Mouse (Mus musculus): Measurements from ENCODE around the gene Gm45618.
"Not testable (repeated sequence)": the region's sequence is repeated elsewhere in the genome, so short reads cannot be mapped to it uniquely, and the experiment has no call there.

The Gm45618 gene

DNA sequence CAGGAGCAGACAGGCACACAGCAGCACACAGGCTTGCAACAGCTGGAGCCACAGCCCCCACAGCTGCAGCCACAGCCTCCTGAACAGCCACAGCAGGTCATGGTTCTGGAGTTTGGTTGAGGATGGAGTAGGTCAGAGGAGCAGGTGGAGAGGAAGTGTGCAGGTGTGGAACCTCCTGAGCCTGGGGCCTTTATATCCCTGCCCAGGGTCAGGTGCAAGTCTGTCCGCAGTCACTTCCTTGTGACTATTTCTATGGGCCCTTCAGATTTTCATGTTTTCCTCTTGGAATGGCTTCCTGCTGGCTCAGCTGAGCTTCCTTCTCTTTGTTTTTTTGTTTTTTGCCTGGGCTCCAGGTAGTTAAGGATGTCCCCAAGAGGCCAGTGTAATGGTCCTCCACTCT is at the start of gene Gm45618:
TSS of gene Gm45618 (minus strand) at position 101 of the 400 bp plus-strand sequence.
- DNase-seq: not testable (repeated sequence)

DNA sequence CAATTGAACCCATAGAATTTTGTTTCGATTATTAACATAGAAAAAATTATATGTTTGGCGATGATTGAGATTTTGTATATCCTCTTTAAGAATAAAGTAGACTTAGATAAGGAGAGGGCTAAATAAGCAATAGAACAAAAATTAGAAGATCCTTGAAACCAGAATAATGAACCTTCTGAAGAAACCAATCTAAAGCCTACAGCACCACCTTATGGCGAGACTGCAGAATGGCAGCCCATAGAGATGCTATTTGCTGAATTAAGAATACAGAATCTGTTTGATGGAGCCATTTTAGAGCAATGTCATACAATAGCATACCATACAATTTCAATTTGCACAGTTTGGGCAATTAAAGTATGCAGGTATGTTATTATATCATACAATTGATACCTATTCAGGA is 49.3 kb upstream of the Gm45618 start:
- DNase-seq: no peak

DNA sequence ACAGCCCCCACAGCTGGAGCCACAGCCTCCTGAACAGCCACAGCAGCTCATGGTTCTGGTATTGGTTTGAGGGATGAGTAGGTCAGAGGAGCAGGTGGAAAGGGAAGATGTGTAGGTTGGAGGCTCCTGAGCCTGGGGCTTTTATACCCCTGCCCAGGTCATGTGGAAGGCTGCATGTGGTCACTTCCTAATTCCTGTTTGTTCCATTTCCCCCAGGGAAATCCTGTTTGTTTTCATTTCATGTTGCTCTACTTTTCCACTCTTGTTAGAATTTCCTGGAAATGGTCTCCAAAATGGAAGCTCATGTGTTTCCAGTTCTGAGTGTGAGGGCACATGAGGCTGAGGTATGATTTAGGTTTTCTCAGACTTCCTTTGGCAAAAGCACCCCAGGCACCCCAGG is 45.1 kb upstream of the Gm45618 start, which contains the start of gene Gm4553:
TSS of gene Gm4553 (minus strand) at position 101 of the 400 bp plus-strand sequence.
- DNase-seq: not testable (repeated sequence)

DNA sequence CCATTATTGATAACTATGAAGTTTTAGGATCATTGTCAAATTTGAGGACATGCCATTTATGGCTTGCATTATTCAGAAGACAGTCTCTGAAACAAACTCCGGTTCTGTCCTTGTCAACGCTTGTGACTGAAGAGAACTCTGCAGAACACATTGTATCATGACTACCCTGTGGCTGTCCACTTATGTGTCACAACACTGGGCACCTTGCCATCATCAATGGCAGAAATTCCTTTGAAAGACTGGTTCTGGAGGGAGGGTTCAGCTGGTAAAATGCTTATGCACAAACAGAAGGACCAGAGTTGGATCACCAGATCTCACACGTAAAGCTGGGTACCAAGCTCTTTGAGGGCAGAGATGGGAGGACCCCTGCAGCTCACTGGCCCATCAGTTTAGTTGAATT is 38.8 kb upstream of the Gm45618 start:
- DNase-seq: no peak

DNA sequence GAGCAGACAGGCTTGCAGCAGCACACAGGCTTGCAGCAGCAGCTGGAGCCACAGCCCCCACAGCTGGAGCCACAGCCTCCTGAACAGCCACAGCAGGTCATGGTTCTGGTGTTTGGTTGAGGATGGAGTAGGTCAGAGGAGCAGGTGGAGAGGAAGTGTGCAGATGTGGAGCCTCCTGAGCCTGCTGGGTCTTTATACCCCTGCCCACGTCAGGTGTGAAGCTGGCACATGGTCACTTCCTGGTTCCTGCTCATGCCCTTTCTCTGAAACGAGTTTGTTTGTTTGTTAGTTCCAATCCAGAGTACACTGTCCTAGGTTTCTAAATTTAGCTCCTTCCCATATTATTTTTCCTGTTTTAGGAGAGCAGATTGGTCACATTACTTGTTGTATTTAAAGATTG is 36.5 kb upstream of the Gm45618 start, which contains the start of gene Gm29735:
TSS of gene Gm29735 (minus strand) at position 101 of the 400 bp plus-strand sequence.
- not testable (repeated sequence) for DNase-seq

DNA sequence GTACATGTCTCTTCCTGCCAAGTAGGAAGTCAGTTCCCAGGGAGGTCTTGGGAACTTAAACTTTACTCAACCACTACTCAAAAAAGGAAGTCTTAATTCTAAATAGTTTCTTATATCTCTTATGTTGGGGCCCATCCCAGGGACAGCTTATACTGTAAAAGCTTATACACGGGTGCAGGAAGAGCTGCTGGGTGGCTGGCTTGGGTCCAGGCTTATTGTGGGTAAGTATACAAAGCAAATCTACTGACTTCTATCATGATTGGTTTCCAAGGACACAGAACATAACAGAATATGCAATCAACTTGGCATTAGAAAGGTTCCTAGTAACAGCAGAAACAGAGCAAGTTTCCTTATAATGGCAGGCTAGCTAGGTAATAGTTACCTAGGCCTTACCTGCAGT is 34.8 kb upstream of the Gm45618 start:
- DNase-seq: no peak

DNA sequence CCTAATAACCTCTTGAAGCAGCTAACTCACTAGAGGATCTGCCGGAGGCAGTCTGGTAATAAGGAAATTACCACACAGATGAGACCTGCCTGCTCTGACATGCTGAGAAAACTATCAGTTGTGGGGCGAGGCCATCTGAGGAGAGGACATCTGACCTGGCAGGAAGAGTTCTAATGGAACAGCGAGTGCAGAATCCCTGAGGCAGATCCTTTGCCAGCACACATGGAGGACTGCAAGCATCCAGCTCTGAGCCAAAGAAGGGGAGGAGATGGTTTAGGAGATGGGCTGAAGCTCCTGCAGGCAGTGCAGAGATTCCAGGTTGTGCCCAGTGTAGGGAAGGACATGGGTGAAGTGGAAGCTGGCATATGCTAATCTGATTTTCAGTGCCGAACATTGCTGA is 31.7 kb upstream of the Gm45618 start:
- DNase-seq: no peak

DNA sequence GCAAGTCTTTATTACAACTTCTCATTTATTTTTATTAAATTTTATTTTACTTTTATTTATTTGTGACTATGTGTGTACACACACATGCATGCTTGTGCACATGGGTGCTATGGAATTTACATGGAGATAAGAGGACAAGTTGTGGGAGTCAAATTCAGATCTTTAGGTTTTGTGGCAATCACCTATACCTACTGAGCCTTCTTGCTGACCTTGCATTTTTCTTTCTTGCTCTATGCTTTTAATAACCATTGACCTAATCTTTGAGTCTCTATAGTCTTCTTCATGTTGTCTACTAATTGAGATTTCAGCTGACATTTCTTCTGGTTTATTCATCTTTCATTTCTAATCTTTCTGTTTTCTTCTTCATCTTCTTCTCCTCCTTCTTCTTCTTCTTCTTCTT is 28.1 kb upstream of the Gm45618 start:
- no peak for DNase-seq

DNA sequence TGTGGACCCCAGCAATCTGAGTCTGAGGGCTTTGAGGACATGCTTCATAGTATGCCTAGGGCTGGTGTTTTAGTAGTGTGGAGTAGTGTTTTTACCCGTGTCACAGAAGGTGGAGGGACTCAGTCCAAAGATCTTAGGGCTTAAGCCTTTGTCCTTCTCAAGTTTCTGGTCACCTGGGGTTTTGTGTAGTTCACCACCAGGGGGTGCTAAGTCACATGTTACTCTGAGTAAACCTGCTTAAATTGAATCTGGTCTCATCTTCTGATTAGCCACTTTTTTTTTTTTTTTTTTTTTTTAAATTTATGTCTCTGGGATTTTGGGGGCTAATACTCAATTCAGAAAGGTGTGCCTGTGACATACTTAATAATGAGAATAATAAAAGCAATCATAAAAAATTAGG is 25.5 kb upstream of the Gm45618 start:
- peak in 1 of 2 experiments; percentile 13 for DNase-seq

DNA sequence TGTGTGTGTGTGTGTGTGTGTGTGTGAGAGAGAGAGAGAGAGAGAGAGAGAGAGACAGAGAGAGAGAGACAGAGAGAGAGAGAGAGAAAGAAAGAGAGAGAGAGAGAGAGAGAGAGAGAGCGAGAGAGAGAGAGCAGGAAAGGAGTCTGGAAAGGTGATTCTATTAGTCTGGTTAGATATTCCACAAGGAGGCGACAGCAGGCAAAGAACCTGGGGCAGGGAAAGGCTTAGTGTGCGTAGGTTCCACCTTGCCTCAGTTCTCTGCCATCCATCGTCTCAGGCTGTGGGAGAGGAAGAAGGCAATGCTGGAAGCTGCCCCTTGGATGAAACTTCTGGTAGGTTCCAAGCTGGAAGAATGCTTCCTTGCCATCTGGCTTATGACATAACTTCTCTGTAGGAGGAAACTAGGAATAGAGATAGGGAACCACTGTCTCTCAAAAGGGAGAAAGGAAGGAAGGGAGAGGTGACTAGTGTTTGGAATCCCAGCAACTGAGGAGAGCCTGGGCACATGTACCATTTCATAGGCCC is 24.9 kb upstream of the Gm45618 start:
- DNase-seq: no peak

DNA sequence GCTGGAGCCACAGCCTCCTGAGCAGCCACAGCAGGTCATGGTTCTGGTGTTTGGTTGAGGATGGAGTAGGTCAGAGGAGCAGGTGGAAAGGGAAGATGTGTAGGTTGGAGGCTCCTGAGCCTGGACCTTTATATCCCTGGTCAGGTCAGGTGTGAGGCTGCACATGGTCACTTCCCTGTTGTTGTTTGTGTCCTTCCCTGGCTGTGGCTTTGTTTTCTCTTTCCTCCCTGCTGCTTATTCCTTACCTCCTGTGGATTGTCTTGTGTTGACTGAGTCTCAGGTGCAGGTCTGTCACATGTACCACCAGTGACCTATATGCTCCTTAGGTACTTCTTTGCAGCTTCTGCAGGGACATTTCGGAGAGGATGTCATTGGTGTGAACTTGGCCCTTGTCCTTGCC is 24.0 kb upstream of the Gm45618 start, which contains the start of gene Gm45337:
TSS of gene Gm45337 (minus strand) at position 101 of the 400 bp plus-strand sequence.
- DNase-seq: no peak

DNA sequence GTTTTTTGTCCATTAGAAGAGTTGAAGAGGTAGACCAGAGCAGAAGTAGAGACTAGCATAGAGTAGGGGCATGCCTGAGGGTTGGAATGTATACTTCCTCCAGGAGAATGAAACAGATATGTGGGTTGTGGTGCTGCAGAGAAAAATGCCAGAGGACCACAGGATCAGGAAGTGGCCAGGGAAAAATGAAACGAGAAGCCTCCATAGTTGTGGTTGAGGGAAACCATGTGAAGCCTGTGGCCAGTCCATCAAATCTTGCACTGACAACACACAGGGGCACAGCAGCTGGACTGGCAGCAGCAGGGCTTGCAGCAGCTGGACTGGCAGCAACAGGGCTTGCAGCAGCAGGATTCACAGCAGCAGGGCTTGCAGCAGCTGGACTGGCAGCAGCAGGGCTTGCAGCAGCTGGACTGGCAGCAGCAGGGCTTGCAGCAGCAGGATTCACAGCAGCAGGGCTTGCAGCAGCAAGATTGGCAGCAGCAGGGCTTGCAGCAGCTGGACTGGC is 23.0 kb upstream of the Gm45618 start:
- DNase-seq: not testable (repeated sequence)

DNA sequence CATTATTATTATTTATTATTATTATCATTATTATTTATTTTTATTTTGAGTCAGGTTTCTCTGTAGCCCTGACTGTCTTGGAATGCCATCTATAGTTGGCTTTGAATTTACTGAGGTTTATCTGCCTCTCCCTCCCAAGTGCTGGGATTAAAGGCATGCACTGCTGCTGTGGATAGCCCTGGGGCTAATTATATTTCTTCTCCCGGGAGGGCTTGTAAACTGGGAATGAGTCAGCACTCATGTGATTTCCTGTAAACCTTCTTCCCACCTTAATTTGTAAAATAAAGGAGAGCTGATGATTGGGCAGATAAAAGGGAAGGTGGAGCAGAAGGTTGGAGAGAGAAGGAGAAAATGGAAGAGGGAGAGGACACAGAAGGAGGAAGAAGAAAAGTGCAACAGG is 20.2 kb upstream of the Gm45618 start:
- DNase-seq: no peak

DNA sequence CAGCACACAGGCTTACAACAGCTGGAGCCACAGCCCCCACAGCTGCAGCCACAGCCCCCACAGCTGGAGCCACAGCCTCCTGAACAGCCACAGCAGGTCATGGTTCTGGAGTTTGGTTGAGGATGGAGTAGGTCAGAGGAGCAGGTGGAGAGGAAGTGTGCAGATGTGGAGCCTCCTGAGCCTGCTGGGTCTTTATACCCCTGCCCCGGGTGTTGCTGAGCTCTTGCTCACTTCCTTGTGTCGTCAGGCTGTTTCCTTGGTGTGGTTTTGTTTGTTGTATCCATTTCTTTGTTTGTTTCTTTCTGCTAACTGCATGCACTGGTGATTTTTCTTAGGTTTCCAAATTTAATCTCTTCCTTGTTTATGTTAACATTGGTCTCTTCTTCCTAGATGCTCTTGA is 15.4 kb upstream of the Gm45618 start, which contains the start of gene Gm39115:
TSS of gene Gm39115 (minus strand) at position 101 of the 400 bp plus-strand sequence.
- not testable (repeated sequence) for DNase-seq

DNA sequence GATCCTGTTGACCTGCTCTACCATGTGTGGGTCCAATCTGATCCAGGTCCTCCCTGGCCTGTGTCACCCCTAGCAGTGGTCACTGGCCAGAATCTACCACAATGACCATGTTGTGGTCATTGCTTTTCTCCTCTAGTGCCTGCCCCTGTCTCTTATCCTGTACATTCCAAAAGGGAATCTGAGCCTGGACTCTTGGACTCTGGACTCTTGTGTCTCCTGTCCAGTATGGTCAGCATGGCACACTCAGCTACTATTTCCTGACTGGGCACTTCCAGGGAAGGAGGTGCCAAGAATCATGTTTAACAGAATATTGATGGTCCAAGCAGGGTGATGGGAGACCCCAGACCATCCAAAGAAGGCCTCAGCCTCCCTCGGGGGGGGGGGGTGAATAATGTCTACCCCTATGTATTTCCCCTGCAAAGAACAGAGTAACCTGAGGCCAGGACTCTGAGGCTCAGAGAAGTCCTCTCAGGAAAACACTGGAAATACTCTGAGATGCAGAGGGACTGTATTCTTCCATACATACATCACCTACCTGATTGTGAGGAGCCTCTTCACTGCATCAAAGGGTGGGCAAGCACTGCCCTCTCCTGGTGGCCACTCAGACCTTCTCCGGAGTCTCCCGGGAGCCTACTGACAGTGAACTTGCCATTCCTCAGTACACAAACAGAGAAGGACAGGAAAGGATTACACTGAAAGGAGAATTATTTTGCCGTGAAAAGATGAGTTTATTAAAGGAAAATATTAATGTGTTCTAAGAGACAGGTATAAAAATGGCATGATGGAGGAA is 13.9 kb upstream of the Gm45618 start:
- no peak for DNase-seq

DNA sequence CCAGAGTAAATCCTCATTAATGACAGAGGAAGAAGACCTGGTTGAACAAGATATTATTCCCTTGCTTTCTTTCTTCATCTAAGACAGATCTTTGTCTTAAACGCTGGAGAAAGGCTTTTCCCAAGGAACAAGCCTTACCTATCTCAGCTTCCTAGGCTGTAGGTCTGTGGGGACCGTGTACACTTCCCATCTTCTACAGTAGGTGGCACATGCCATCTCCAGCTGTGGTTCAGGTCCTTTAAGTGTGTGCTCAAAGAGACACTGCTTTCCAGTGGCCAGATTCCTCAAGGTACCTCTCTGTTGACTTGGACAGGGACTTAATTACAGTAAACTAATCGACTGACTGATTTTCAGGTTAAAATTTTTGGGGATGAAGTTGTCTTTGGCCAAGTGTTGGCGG is 8.3 kb upstream of the Gm45618 start:
- DNase-seq: no peak

DNA sequence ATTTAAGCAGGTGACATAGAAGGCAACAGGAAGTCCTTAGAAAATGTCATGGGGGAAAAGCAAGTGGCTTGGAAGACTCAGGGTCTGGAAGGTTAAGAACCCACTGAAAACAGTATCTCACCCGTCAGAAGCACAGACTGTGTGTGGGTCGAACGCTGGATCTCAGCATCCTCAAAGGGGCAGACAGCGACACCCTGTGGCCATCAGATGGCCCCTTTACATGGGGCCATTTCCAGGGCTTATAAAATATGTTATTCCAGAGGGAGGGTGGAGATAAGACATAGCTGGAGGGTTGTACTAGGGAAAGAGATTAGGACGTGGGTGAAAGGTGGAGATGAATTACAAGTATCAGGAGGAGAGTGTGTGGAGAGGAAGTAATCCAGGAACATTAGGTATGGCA is 897 bp downstream of the Gm45618 start:
- DNase-seq: no peak

DNA sequence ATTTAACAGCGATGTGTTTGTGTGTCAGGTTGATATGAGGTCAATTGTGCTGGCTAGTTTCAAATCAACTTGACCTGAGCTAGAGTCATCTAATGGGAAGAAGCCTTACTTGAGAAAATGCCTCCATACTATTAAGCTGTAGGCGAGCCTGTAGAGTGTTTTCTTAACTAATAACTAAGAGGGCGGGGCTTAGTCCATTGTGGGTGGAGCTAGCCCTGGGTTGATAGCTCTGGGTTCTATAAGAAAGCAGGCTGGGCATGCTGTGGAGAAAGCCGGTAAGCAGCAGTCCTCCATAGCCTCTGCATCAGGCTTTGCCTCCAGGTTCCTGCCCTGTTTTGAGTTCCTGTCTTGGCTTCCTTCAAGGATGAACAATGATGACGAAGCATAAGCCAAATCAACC is 15.8 kb downstream of the Gm45618 start:
- DNase-seq: no peak

DNA sequence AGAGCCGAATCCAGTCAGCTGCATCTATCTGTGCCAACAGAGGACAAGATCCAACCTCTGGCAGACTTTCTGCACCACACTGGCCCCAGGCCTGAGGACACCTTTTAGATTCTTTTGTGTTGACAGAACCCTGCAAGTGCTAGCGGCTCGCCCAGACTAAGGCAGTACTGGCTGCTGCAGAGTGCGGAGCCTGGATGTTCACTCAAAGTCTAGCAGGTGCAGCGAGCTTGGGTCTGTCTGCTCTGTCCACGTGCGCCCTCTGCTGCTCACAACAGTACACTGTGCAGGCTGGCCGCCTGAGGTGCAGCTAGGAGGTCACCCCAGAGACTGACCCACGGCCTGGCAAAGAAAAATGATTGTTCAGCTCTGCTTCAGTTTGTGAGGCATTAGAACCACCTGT is 22.8 kb downstream of the Gm45618 start:
- DNase-seq: peak; percentile 43 to 73

DNA sequence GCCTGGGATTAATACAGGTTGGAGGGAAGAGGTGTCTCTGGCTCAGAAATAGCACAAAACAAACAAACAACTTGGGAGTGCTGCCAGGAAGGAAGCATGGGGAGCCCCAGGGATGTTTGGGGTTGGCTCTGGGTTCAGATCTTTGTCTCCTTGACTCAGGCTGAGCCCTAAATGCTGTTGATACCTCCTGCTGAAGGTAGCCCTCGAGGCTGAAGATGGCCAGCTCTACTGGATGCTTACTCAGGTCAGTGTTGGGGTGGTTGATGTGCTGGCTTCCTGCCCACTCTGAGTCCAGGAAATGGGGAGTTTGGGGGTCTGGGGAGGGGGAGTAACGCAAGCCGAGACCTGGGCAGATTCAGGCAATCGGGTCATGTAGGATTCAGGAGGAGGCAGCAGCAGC is 23.8 kb downstream of the Gm45618 start:
- no peak for DNase-seq

DNA sequence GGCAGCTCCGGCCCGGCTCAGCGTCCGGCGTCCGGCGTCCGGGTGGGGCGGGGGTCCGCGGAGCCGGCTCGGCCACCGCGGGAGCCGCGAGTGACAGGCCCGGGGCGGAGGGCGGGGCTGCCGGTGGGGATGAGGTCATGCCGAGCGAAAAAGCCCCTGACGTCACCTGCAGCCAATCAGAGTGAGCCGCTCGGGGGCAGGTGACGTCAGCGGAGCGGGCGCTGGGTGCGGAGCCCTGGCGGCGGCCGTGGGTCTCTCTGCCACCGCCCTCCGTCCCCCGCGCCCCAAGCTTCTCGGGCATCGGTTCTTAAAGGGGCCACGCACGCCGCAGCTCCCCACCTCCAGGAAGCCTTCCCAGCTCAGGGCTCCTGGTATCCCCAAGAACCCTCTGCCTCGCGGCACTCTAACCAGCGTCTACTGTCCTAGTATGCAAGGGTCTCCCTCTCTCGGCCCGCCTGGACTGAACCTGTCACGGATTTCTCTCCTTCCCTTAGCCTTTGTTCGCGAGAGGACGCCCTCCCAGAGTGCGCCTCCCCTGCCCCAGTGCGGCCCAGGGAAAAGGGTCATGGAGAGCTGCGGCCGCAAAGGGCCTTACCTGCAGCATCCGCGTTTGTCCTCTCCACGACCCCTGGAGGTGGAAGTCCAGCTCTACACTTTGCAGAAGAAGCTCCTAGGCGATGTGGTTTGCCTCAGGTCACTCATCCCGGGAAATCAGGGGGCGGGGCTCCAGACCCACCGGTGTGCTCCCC is 25.2 kb downstream of the Gm45618 start, which contains the start of gene Dusp8:
TSS of gene Dusp8 (minus strand) at position 661 of the 749 bp plus-strand sequence.
- DNase-seq: peak; percentile 51 to 67

DNA sequence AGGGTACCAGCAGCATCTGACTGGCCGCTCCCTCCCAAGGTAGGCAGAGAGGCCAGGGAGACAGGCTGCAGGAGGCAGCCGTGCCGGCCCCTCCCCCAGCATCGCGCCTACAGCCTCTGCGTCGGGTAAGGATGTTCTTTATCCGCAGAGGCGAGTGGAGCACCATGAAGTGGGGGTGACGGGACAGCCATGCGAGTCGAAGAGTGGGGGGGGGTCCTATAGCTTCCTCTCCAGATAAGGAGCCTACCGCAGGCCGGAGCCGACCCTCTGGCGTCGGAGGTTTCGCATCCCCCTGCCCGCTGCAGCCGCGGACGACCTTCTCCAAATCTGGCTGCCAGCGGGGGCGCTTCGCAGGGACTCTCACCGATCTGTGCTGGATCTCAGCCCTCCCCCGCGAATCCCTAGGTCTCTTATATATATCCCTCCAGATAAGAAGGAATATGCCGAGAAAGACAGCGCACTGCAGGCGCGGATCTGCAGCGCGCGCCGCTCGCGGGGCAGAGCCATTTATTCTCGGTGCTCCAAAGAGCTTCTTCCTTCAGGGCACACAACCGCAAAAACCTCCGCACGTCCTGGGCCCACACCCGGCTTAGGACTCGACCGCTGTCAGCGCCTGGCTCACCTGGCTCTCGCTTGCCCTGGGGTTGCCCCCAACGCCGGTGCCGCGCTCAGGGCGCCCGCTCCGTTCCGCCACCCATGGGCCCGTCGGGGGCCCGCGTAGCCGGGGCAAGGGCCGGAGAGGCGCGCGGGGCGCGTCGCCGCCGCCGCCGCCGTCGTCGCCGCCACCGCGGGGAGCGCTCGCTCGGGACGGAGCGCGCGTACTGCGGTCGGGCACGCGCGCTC is 26.0 kb downstream of the Gm45618 start:
- no peak for DNase-seq

All from spleen, adult 18-20 months (tissue).